Mouse (Mus musculus) MN1 (cell line): Measurements from ENCODE around the gene Fxyd1.
A peak's percentile ranks its signal among the peaks of the same experiment; 100 is the strongest.

Source experiments
- DNase-seq: peaks from one replicate; pipeline ENCODE4 v3.0.0-alpha.2; 2016; ENCODE audit warnings: low spot score

The Fxyd1 gene

DNA sequence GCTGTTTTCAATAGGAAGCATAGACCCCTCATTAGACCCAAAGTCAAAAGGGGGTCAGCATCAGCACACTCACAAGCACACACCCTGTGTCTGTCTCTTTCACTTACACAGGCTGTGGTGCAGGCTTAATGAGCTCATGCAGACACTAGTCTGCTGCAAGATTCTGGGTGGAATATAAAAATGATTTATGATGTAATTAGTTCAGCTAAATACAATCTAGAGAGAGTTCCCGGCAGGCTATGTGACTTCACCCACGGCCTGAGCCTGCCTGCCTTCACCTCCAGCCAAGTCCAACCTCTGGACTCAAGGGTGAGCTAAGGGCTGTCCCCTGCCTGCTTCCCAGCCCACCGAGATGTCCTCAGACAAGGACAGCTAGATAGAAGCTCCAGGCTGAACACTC lies 48.1 kb downstream of the Fxyd1 start:
- DNase-seq: peak; percentile 6

- DNase-seq: no peak
These were observed 48.8 kb downstream of the Fxyd1 start for GRCm38 (mm10) chr7:31008175-31008574.

GRCm38 (mm10) chr7:31007775-31008174 lies 49.2 kb downstream of the Fxyd1 start:
- no peak for DNase-seq

GRCm38 (mm10) chr7:31002650-31003049 lies 54.3 kb downstream of the Fxyd1 start:
- DNase-seq: no peak
